Mouse (Mus musculus): ENCODE measurements around the gene Usp16. TPM values are rescaled to one million over a fixed set of nuclear protein-coding genes. Genes with fewer than 3 reads are reported as not detected.

Usp16 gene
- total RNA-seq, 1 experiment from 2014 or later: 111 TPM

Other genes with a start within 250 kb of the Usp16 start
- 6.6 and 7.7 TPM in 2 replicates for gene N6amt1, start 100.5 kb upstream of the Usp16 start, total RNA-seq (2017)
- gene Ltn1, start 22.1 kb upstream of the Usp16 start, total RNA-seq (2017): 19.4 and 21.5 TPM in 2 replicates
- 8.0 and 8.8 TPM in 2 replicates for gene Rwdd2b, start 14.1 kb upstream of the Usp16 start, total RNA-seq (2017)
- 182 and 194 TPM in 2 replicates for gene Cct8, start 41.2 kb downstream of the Usp16 start, total RNA-seq (2017)
- not detected in 2 replicates for gene Map3k7cl, start 98.6 kb downstream of the Usp16 start, total RNA-seq (2017)
- 94.8 and 113 TPM in 2 replicates for gene Bach1, start 244.2 kb downstream of the Usp16 start, total RNA-seq (2017)